Mouse (Mus musculus): ENCODE results near the gene Kmt2c.
A peak's percentile ranks its signal among the peaks of the same experiment; 100 is the strongest.
"Not testable (repeated sequence)": the region's sequence is repeated elsewhere in the genome, so short reads cannot be mapped to it uniquely, and the experiment has no call there.

Gene Kmt2c

DNA sequence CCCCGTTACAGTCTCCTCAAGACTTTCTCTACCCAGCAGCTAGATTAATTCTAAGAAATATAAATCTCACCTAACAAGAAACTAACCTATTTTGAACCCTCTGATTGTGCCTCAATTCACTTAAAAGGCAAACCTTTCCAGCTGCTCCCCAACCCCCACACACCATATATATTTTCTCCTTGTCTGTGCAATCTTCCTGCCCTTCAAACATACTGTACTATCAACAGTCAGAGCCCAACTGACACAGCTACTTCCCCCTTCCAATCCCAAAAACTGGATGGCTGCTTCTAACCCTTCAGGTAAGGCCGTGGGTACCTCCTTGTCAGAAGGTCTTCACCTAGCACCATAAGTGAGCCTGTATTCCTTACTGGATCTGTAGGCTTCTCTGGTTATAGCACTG lies 130.2 kb downstream of the Kmt2c start:
- no peak for DNase-seq (ENCODE audit: low spot score in 2 of 2)

DNA sequence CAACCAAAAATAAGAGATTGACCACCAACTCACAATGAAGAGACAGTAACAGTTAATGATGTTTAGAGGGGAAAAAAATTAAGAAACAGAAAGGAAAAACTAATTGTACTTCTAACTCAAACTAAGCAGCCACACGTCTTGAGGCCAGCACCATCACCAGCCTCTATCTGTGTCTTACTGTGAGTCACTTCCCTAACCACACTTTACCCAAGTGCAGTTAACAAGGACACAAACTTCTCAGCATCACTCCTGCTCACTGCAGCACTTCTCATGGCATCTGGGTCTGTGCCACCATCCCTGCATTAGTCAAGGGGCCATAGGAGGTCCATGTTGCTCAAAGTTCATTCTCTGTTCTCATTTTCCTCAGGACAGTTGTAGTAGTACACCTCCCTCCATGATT lies 131.5 kb downstream of the Kmt2c start:
- DNase-seq (ENCODE audit: low spot score in 2 of 2): no peak

DNA sequence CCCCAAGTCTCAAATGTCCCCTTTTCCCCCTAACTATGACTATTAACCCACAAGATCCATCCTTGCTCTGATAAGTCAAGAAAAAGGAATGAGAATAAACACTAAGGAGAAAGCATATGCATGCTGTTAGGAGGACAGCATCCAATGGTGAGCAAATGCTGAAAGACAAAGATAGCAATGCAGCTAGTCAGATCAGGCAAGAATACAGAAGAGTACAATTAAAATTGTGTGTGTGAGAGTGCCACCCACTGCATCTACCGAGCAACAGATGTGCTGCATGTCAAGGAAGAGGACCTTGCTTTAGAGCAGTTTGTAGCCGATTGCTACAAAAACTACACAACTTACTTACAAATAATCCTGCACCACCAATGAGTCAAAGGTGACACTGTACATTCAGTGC lies 145.1 kb downstream of the Kmt2c start:
- DNase-seq (ENCODE audit: low spot score in 2 of 2): peak; percentile 8 to 15

DNA sequence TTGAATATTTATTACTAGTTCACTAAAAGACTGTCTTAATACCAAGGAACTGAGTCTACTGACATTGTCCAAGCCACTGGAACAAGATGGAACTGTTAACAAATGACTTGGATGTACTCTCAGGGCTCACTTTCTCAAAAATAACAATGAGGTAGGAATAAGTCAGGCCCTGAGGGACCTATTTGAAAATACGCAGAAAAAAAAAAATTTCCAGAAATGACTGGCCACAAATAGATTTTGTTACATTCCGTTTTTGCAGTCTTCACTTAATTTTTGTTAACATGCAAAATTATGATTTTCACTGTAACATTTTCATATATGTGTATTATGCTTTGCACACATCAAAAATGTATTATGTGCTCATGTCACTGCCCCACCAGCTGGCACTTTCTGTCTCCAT lies 167.3 kb downstream of the Kmt2c start:
- DNase-seq (ENCODE audit: low spot score in 2 of 2): no peak

DNA sequence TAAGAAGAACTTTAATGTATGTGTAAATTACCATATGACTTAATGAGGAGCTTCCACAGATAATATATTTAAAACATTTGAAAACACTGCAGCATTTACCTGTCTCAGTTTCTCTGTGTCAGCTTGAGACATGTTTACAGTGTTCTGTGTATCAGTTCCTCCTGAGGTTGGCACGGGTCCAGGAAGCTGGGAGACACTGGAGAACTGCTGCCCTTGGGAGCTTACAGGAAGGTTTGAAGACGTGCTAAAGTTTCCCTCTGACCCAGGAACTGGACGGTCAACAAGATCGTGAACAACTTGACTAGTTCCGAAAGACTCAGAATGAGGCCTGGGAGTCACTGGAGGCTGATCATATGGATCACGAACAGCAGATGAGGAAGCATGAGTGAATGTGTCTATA lies 184.7 kb downstream of the Kmt2c start:
- DNase-seq (ENCODE audit: low spot score in 2 of 2): no peak

DNA sequence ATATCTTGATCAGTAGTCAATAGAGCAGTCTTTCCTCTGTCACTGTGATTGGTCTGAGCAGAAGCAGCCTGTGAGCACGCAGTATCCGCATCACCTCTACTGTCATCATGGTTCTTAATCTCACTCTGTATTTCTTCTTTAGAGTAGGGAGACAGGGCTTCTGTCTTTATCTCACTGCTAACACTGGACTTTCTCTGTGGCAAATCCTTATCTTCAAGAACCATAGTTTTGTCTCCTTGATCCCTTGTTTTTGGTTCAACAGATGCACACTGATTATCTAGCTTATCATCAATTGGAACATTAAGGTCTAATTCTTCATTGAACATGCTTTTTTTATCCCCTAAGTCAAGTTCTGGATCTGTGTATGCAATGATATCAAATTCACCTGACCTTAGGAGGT lies 188.4 kb downstream of the Kmt2c start:
- DNase-seq (ENCODE audit: low spot score in 2 of 2): no peak

DNA sequence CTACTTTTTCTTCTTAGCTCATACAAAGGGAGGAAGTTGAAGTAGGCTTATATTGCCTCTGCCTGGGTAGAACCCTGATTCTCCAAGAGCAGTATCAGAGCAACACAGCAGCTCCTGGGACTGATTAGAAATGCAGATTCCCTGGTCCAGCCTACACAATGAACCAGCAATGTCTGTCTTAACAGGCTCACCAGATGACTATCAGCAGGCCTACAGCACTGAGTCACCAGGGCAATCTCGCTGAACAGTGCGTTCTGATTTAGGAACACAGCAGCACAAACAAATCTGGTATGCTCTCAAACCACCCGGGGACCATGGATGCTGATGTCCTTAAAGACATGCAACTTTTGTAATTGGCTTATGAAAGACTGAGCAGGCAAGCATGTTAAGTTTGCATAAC lies 201.8 kb downstream of the Kmt2c start:
- peak; percentile 19 to 39 for DNase-seq (ENCODE audit: low spot score in 2 of 2)

DNA sequence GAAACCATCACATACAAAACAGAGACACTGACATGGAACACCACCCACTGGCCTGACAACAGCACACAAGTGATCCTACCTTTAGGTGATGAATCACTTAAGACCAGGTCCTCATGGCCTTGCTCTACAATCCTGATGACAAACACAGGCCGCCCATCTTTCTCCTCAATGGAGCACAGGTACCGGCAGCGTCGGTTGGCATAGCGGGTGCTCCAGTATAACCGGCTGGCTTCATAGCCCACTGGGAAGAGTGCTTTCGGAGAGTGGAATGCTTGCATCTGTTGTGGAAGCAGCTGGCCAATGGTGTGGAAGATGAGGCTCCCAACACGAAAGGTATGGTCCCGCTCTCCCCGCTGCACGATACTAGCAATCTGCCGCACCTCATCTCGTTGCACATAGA lies 214.6 kb downstream of the Kmt2c start:
- no peak for DNase-seq (ENCODE audit: low spot score in 2 of 2)

DNA sequence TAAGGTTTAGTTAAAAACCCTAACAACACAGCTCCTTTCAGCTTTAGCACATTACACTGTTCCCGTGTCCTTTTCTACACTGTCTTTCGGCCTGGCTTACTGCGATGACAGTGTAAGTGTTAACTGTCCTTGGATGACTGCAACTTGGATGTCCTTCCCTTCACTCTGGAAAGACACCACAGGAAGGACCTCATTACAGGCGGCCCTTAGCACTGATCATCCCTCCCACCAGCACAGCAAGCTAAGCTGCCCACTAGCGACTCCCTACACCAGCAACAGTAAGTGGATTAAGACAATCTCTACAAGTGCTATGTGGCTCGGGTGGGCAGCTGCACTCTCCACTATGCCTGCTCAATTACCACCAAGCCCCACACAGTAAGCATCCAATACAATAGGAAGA lies 222.2 kb downstream of the Kmt2c start:
- DNase-seq (ENCODE audit: low spot score in 2 of 2): no peak

DNA sequence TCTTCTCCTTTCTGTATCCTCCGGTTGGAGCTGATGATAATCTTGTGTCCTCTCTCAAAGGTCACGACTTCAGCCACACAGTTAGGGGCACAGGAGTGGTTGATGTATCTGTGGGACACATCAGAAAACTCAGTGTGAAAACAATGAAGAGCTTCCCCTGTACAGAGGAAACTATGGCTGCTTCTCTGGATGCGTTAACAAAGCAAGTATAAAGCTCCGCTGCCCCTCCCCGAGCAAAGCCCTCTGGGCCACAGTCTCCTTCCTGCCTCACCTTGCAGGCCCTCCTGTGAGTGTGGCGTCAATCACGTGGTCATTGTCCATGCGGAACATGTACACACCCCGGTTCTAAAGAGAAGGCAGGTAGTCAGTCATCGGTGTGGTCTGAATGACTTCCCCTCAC lies 223.0 kb downstream of the Kmt2c start:
- DNase-seq (ENCODE audit: low spot score in 2 of 2): no peak

DNA sequence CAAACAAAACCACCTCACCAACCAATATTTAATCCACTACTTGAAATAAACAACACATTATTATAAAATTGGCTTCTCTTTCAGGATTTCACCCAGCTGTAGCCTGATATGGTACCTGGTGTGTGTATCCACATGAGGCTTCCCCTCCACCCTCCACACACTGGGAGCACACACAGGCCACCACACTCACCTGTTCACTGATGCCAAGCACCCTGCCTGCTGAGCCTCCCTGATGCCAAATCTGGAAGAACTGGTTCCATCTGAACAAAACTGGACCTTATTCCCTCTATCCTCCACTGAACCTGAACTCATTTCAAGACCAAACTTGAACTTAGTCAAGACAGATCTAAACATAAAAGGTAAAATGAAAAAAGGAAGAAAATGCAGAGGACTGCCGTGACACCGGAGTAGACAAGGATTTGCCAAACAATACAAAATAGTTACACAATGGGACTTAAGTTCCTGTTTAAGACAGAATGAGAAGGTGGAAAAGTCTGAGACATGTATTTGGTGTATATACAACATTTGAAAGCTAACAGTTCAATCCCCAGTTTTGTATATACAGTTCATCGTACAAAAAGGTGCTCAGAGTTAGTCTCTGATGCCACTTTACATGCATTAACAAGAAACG lies 230.2 kb downstream of the Kmt2c start:
- DNase-seq (ENCODE audit: low spot score in 2 of 2): no peak

DNA sequence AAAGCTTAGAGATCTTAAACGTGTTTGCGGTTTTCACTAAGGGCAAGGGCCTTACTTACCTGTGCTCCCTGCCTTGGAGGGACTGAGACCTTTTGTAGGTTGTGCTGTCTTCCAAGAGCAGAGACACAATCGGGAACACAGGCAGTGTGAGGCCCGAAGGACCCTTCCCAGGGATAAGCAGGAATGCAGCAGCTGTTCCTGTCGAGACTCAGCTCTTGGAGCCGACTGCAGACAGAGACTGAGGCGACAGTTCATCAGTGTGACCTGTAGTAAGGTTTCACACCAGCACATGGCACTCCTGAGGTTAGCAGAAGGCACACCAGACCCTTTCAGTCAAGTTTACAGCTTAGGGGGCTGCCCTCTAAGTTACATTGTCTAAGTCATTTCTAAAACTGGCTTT lies 236.3 kb downstream of the Kmt2c start:
- DNase-seq (ENCODE audit: low spot score in 2 of 2): no peak

DNA sequence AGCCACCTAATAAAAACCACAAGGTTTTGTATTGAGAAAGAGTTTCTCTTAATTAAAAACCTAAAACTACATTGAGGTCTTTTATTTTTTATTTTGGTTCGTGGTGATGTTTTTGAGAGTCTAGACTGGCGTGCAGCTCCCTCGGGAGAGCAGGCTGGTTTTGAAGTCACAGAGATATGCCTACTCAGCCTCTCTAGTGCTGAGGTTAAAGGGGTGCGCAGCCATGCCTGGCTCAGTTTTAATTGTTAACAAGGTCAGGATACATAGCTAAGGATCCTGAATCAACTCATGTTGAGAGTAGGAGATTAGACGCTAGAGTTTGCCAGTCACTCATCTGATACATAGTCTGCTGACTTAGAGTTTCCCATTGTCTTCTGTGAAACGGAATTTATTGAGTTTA lies 237.1 kb downstream of the Kmt2c start:
- DNase-seq (ENCODE audit: low spot score in 2 of 2): no peak

DNA sequence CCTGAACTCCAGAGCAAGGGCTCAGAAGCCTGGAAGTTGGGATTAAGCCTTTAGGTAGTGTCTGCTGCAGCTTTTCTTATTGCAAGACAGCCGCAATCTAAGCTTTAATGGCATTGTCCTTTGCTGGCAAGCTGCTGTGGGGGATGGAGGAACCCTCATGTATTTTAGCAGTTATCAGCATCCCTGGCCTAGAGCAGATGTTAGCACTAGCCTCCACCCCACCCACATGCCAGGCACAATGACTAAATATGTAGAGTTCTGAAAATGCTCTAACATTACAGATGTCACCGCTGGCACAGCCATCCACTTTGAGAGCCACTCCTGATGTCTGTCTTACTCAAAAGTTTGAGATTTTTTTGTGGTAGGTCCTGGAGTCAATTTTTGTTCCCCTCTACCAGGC lies 241.9 kb downstream of the Kmt2c start:
- peak; percentile 55 to 72 for DNase-seq (ENCODE audit: low spot score in 2 of 2)

DNA sequence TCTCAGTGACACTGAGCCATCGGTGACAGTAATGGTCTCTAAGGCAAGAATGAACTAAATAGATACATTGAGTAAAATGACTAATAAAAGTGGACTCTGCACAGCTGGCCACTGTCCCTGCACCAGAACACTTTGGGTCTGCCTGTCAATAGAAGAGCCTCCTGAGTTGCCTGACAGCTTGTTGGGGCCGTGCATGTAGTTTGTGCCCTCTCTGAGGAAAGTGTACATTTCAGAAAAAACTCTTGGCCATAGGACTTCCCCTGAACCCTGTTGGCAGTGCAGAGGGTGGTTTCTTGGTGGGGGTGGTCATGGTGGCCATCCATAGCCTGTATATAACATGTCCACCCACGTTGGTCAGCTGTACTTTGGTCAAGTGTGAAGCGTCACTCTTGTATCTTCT lies 244.1 kb downstream of the Kmt2c start:
- no peak for DNase-seq (ENCODE audit: low spot score in 2 of 2)

DNA sequence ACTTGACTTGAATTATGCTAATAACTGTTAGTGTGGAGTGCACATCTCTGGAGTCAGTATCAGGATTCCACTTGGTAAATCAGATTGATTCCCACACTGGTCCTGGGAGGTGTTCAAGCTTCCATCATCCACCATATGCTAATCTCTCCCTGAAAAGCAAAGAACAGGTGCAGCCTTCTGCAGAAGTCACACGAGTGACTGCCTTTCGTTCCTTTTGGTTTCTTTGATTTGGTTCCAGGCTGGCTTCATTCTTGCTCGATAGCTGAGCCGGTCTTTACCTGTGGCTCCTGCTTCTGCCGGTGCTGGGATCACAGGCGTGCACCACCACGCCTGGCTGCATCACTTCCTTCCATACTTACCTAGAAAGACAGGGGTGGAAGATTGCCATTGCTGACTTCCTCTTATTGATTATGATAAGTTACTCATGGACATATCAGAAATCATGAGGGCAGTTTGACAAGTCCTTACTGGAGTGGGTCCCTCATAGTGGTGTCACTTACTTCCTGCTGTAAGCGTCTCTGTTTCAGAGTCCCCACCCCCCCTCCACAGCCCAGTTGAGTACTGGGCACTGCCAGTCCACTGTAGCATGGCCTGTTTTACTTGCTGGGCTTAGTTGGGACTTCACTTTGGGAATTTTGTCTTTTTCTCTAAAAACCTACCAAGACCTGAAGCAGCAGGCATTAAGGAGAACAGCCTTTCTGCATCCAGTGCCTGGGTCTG lies 245.6 kb downstream of the Kmt2c start:
- DNase-seq (ENCODE audit: low spot score in 2 of 2): no peak

DNA sequence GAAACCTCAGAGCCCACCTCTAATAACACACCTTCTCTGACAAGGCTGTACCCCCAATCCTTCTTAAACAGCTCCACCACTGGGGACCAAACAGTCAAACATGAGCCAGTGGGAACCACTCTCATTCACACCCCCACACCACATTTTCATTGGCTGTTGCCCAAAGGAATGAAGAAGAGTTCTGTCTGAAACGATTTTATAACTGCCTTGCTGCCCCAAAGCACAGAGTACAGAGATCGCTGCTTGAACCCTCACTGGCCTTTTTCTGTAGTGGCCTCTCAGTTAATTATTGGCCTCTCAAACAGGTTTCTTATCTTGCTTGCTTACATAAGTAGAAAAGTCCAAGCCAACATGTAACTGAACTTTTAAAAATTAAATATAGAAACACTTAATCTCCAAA lies 246.2 kb downstream of the Kmt2c start:
- no peak for DNase-seq (ENCODE audit: low spot score in 2 of 2)

DNA sequence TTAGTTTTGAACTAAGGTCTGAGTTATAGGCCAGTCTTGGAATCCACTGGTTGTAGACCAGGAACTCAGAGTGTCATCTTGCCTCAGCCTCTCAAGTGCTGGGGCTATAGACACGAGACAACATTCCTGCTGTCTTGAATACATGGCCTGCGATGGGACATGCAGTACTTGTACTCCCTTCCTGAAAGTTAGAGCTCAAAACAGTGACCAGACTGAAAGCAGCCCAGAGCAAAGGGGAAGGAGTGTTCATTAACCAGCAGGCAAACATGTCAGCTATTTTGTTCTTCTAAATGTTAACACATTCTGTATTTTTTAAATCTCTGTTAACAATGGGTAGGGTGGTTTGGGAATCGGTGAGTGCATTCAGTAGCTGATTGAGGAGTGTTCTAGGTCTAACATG lies 251.5 kb downstream of the Kmt2c start:
- no peak for DNase-seq (ENCODE audit: low spot score in 2 of 2)

DNA sequence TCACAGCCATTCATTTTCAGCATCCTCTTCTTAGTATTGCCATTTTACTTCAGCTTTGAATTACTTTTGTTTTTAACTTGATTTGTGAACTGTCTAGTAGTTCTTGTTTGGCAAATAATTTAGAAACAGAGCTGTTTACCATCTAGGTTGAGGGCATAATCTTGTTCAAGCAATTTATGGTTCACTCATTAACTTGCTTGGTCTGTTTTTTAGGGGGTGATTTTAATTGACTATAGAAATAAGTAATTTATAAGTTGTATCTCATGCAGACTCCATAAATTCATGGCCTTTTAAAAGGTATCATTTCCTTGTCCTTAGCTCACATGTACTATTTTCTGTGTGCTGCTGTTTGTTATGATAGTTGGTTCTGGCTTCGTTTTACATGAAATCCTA lies 252.1 kb downstream of the Kmt2c start:
- DNase-seq (ENCODE audit: low spot score in 2 of 2): no peak

DNA sequence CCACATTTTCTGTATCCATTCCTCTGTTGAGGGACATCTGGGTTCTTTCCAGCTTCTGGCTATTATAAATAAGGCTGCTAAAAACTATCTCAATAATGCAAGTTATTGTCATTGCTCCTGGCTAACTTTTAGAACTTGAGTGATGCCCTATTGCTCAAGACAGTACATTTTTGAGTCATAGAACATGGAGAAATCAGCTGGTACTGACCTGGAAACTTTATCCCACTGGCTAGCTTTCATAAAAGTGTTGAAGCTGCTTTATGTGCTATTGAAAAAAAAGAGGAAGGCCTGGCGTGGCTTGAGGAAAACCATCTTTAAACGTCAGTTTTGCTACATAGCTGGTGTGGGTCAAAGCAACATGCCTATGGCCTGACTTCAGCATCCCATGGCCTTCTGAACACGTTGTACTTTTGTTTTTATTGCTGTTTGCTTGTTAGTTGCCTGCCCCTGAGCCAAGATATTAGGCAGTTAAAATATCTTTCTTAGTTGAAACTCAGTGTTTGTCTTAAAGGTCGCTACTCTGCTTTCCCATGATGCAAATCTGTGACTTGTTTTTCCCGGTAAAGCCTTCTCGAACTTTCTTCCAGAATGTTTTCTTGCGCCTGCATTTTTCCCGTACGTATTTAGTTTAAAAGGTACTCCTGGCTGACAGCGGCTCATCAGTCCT lies 252.6 kb downstream of the Kmt2c start:
- DNase-seq (ENCODE audit: low spot score in 2 of 2): no peak

DNA sequence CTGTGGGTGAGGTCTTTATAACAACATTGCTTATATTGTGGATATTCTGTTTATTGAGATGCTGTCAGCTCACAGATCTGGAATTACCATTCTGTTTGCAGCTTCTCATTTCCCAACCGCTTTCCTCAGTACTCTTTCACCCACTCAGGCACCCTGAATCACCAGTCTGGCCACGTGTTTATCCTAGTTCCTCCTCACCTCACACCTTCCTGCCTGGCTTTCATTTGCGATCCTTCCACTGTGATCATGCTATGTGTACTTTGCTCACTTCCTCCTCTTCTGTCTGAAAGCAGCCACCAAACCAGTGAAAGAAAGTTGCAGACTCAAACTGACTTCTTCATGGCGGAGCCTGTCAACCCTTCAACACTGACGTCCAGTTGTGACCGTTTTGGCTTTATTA lies 255.5 kb downstream of the Kmt2c start:
- DNase-seq (ENCODE audit: low spot score in 2 of 2): no peak

DNA sequence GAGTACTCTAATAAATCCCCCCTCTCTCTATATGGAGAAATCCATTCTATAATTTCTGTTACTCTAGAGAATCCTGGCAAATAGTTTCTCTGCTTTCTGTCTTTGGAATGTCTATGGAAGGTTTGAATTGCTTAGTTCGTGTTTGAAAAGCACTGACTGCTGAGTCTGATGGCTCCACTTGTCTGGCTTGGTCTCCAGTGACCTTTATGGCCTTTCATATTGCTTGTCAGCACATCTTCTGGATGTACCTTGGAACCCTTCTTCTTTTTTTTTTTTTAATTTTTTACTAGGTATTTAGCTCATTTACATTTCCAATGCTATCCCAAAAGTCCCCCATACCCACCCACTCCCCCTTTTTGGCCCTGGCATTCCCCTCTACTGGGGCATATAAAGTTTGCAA lies 274.2 kb downstream of the Kmt2c start:
- DNase-seq (ENCODE audit: low spot score in 2 of 2): not testable (repeated sequence)

All from left cerebral cortex, adult 9 months (tissue).